Mouse (Mus musculus) layer of hippocampus, adult 9-11 months (tissue): ENCODE measurements at regions not wholly inside any gene's neighbourhood (a gene's known extent, or its start where the extent isn't known, plus 50 kb on each side); places are given as distances from the start of the nearest gene placed in this dataset.
A peak's percentile ranks its signal among the peaks of the same experiment; 100 is the strongest.

ENCODE experiments used
- DNase-seq: peaks from one replicate; pipeline ENCODE4 v3.0.0; 2022

GRCm38 (mm10) chrX:152918212-152918611, 88.1 kb upstream of the Usp51 start:
- DNase-seq: peak; percentile 68

- peak; percentile 2 for DNase-seq
These were observed 79.3 kb upstream of the Usp51 start for GRCm38 (mm10) chrX:152926991-152927390.

- peak; percentile 70 for DNase-seq
These were observed 60.1 kb upstream of the Usp51 start for GRCm38 (mm10) chrX:152946201-152946600.
